Mouse (Mus musculus) CD8-positive naive resting alpha-beta T cell, adult 2 months (primary cell): ENCODE results near the gene Astn2.

ENCODE experiments used
- DNase-seq, 2 experiments: peaks; one replicate each; pipeline ENCODE4 v3.0.0; 2022; ENCODE audit warnings: low read depth in 2 of 2, low spot score in 2 of 2

The Astn2 gene

GRCm38 (mm10) chr4:66175887-66176533 is 228.4 kb downstream of the Astn2 start:
- no peak for DNase-seq

- DNase-seq, result no peak
Observed at GRCm38 (mm10) chr4:66171583-66171982, 232.8 kb downstream of the Astn2 start.

- no peak for DNase-seq
Observed at GRCm38 (mm10) chr4:66170787-66171186, 233.6 kb downstream of the Astn2 start.

GRCm38 (mm10) chr4:66169485-66169884 is 234.9 kb downstream of the Astn2 start:
- DNase-seq, result no peak

GRCm38 (mm10) chr4:66158714-66159113 is 245.7 kb downstream of the Astn2 start:
- no peak for DNase-seq

- no peak for DNase-seq
Observed at GRCm38 (mm10) chr4:66157439-66158113, 246.8 kb downstream of the Astn2 start.

- no peak for DNase-seq
Observed at GRCm38 (mm10) chr4:66146546-66146945, 257.9 kb downstream of the Astn2 start.

GRCm38 (mm10) chr4:66126181-66126580 is 278.2 kb downstream of the Astn2 start:
- DNase-seq, result no peak

- no peak for DNase-seq
Observed at GRCm38 (mm10) chr4:66122766-66123358, 281.5 kb downstream of the Astn2 start.

GRCm38 (mm10) chr4:66114243-66114642 is 290.2 kb downstream of the Astn2 start:
- no peak for DNase-seq

GRCm38 (mm10) chr4:66102037-66102436 is 302.4 kb downstream of the Astn2 start:
- DNase-seq, result no peak

GRCm38 (mm10) chr4:66097629-66098028 is 306.8 kb downstream of the Astn2 start:
- no peak for DNase-seq

GRCm38 (mm10) chr4:66096104-66096503 is 308.3 kb downstream of the Astn2 start:
- DNase-seq, result no peak

- DNase-seq, result no peak
Observed at GRCm38 (mm10) chr4:66057161-66057560, 347.2 kb downstream of the Astn2 start.

- no peak for DNase-seq
Observed at GRCm38 (mm10) chr4:66055690-66056089, 348.7 kb downstream of the Astn2 start.

- DNase-seq, result no peak
Observed at GRCm38 (mm10) chr4:66043014-66043672, 361.3 kb downstream of the Astn2 start.

GRCm38 (mm10) chr4:66033826-66034225 is 370.6 kb downstream of the Astn2 start:
- no peak for DNase-seq

- no peak for DNase-seq
Observed at GRCm38 (mm10) chr4:66031320-66031870, 373.0 kb downstream of the Astn2 start.

GRCm38 (mm10) chr4:66029901-66030300 is 374.5 kb downstream of the Astn2 start:
- DNase-seq, result no peak

GRCm38 (mm10) chr4:66027866-66028265 is 376.5 kb downstream of the Astn2 start:
- no peak for DNase-seq

GRCm38 (mm10) chr4:66025393-66026062 is 378.9 kb downstream of the Astn2 start:
- no peak for DNase-seq
